Mouse (Mus musculus) MEL (cell line): Measurements from ENCODE around the gene Man1c1. TPM values are rescaled to one million over a fixed set of nuclear protein-coding genes. Genes with fewer than 3 reads are reported as not detected.

Experiments used
- DNase-seq: peaks from one replicate; pipeline ENCODE4 v3.0.0; 2011; ENCODE audit warnings: low read depth, low spot score
- H3K27ac ChIP-seq: 2 replicates; pipeline ENCODE4 v1.5.1; 2012; ENCODE audit warnings: low read depth, mild to moderate bottlenecking, control low read depth, low read length, moderate library complexity; ENCODE audit not compliant: control insufficient read depth
- H3K27me3 ChIP-seq, 2 experiments: fragments of 150-350 bp in 1 of 2; sonication (generic) in 1 of 2; 2 replicates each; pipeline ENCODE4 v1.6.1; 2012; ENCODE audit warnings: low read length in 2 of 2, mild to moderate bottlenecking in 2 of 2, improper control_type of control experiment in 1 of 2, moderate library complexity in 1 of 2; ENCODE audit not compliant: insufficient read depth in 2 of 2, control insufficient read depth in 1 of 2
- H3K36me3 ChIP-seq, 2 experiments: 2 replicates each; pipeline ENCODE4 v1.6.1; 2012 to 2014; ENCODE audit warnings: low read length in 2 of 2, improper control_type of control experiment in 1 of 2, inconsistent platforms in 1 of 2, mild to moderate bottlenecking in 1 of 2; ENCODE audit not compliant: insufficient read depth in 2 of 2, control insufficient read depth in 1 of 2
- H3K4me1 ChIP-seq, 2 experiments: fragments of 150-350 bp in 1 of 2; sonication (generic) in 1 of 2; 2 replicates each; pipeline ENCODE4 v1.6.1; 2012; ENCODE audit warnings: low read length in 2 of 2, improper control_type of control experiment in 1 of 2, mild to moderate bottlenecking in 1 of 2; ENCODE audit not compliant: insufficient read depth in 2 of 2, control insufficient read depth in 1 of 2
- H3K4me3 ChIP-seq, 2 experiments: fragments of 150-350 bp in 1 of 2; sonication (generic) in 1 of 2; 2 replicates each; pipeline ENCODE4 v1.5.1; 2012; ENCODE audit warnings: low read depth in 2 of 2, low read length in 2 of 2, mild to moderate bottlenecking in 2 of 2, moderate library complexity in 2 of 2, control low read depth in 1 of 2, improper control_type of control experiment in 1 of 2; ENCODE audit not compliant: control insufficient read depth in 1 of 2, insufficient read depth in 1 of 2
- H3K79me2 ChIP-seq: 2 replicates; pipeline ENCODE4 v1.6.1; 2012; ENCODE audit warnings: mild to moderate bottlenecking, low read length, moderate library complexity; ENCODE audit not compliant: control insufficient read depth, poor library complexity, insufficient read depth
- H3K9ac ChIP-seq: 2 replicates; pipeline ENCODE4 v1.6.1; 2012; ENCODE audit warnings: low read depth, mild to moderate bottlenecking, control low read depth, low read length, moderate library complexity; ENCODE audit not compliant: control insufficient read depth, poor library complexity, severe bottlenecking
- H3K9me3 ChIP-seq: fragments of 150-350 bp; sonication (generic); replicated peaks from 2 replicates; pipeline ENCODE4 v1.6.1; 2012; ENCODE audit warnings: mild to moderate bottlenecking, low read length, improper control_type of control experiment, moderate library complexity; ENCODE audit not compliant: insufficient read depth
- BHLHE40 ChIP-seq: IDR thresholded peaks from 2 replicates; pipeline ENCODE4 v1.6.1; 2012; ENCODE audit warnings: low read depth, mild to moderate bottlenecking, inconsistent platforms, low read length, improper control_type of control experiment, borderline replicate concordance
- CHD2 ChIP-seq: IDR thresholded peaks from 2 replicates; pipeline ENCODE4 v1.6.1; 2011; ENCODE audit warnings: low read length, improper control_type of control experiment
- CTCF ChIP-seq, 3 experiments: IDR thresholded peaks in 2 of 3; conservative IDR thresholded peaks in 1 of 3; 2 replicates each; pipeline ENCODE4 v1.5.1; 2011 to 2012; ENCODE audit warnings: low read length in 3 of 3, low read depth in 2 of 3, mild to moderate bottlenecking in 2 of 3, improper control_type of control experiment in 1 of 3, inconsistent platforms in 1 of 3, mixed read lengths in 1 of 3, moderate library complexity in 1 of 3; ENCODE audit not compliant: control insufficient read depth in 1 of 3, insufficient read depth in 1 of 3, poor library complexity in 1 of 3, severe bottlenecking in 1 of 3
- ELF1 ChIP-seq: IDR thresholded peaks from 2 replicates; pipeline ENCODE4 v1.6.1; 2014; ENCODE audit warnings: low read depth, mild to moderate bottlenecking, inconsistent platforms, low read length, improper control_type of control experiment, moderate library complexity
- GABPA ChIP-seq: IDR thresholded peaks from 2 replicates; pipeline ENCODE4 v1.6.1; 2012; ENCODE audit warnings: low read depth, mild to moderate bottlenecking, inconsistent platforms, low read length, improper control_type of control experiment, moderate library complexity
- JUND ChIP-seq: IDR thresholded peaks from 2 replicates; pipeline ENCODE4 v1.6.1; 2011; ENCODE audit warnings: low read depth, mild to moderate bottlenecking, improper control_type of control experiment, low read length
- KAT2A ChIP-seq: conservative IDR thresholded peaks from 2 replicates; pipeline ENCODE4 v1.6.1; 2012; ENCODE audit warnings: low read depth, low read length, improper control_type of control experiment, inconsistent platforms
- MAFK ChIP-seq: IDR thresholded peaks from 2 replicates; pipeline ENCODE4 v1.6.1; 2011; ENCODE audit warnings: low read depth, mild to moderate bottlenecking, low read length, improper control_type of control experiment, borderline replicate concordance
- MAX ChIP-seq: IDR thresholded peaks from 2 replicates; pipeline ENCODE4 v1.6.1; 2011; ENCODE audit warnings: low read length, improper control_type of control experiment
- POLR2AphosphoS5 ChIP-seq: IDR thresholded peaks from 2 replicates; pipeline ENCODE4 v1.6.1; 2012; ENCODE audit warnings: low read depth, borderline replicate concordance, mild to moderate bottlenecking, inconsistent platforms, low read length, moderate library complexity, mixed read lengths
- RAD21 ChIP-seq: IDR thresholded peaks from 2 replicates; pipeline ENCODE4 v1.6.1; 2011; ENCODE audit warnings: mild to moderate bottlenecking, low read depth, low read length, improper control_type of control experiment
- SMC3 ChIP-seq: IDR thresholded peaks from 2 replicates; pipeline ENCODE4 v1.6.1; 2011; ENCODE audit warnings: low read depth, low read length, improper control_type of control experiment
- TBP ChIP-seq: IDR thresholded peaks from 2 replicates; pipeline ENCODE4 v1.8.0; 2011; ENCODE audit warnings: low read depth, low read length, improper control_type of control experiment
- USF1 ChIP-seq: IDR thresholded peaks from 2 replicates; pipeline ENCODE4 v1.6.1; 2014; ENCODE audit warnings: low read depth, mild to moderate bottlenecking, inconsistent platforms, low read length, improper control_type of control experiment, moderate library complexity
- USF2 ChIP-seq, 2 experiments: IDR thresholded peaks; 2 replicates each; pipeline ENCODE4 v1.6.1; 2011 to 2012; ENCODE audit warnings: improper control_type of control experiment in 2 of 2, low read length in 2 of 2, borderline replicate concordance in 1 of 2, inconsistent platforms in 1 of 2, low read depth in 1 of 2, mild to moderate bottlenecking in 1 of 2; ENCODE audit not compliant: insufficient read depth in 1 of 2
- ZNF384 ChIP-seq: IDR thresholded peaks from 2 replicates; pipeline ENCODE4 v1.6.1; 2012; ENCODE audit warnings: low read depth, mild to moderate bottlenecking, inconsistent platforms, low read length, improper control_type of control experiment
- polyA plus RNA-seq, 2 experiments: library from polyadenylated mRNA; stranded (reverse) in 1 of 2; unstranded in 1 of 2; fragments of >175 nt in 1 of 2; fragments of >200 nt in 1 of 2; gene quantifications; 2 replicates each; pipeline versions ENCODE4 v1.2.1 to v1.2.4; 2012; ENCODE audit warnings: low replicate concordance in 2 of 2, low read depth in 1 of 2; ENCODE audit not compliant: insufficient read length in 2 of 2, insufficient read depth in 1 of 2, missing spikeins in 1 of 2
- total RNA-seq: library from RNA; depleted of rRNA; stranded (reverse); fragments of 300-350 nt; gene quantifications from 2 replicates; pipeline ENCODE4 v1.2.3, GENCODE M21; 2012

The Man1c1 gene
- total and polyA plus RNA-seq, 3 experiments: 1.9 to 5.2 TPM; not detected in 1

DNA sequence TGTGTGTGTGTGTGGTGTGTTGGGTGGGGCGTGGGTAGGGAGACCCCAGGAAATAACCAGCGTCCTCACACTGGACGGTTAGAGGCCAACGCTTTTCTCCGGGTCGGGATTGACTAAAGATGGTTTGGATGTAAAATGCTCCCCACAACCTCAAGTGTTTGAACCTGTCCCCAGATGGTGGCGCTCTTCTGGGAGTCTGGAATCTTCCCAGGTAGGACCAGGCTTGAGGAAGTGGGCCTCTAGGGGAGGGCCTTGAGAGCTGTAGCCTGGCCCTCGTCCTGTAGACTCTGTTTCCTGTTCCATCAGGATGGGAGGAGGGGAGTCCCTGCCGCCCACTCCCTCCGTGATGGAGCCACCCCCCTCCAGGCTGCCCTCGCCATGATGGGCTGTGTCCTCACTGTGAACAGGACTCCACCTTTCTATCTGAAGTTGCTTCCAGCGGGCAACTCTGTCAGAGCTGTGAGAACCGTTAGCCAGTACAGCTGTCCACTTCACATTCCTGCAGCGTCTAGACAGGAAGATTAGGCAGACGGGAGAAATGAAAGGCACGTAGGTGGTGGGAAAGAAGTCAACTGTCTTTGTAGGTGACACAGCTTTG lies 91.9 kb downstream of the Man1c1 start:
- no peak overlapping the region for H3K4me3 ChIP-seq
- H3K79me2 ChIP-seq: no peaks in the 10 kb centered on the region
- no peaks in the 10 kb centered on the region for H3K9me3 ChIP-seq
- H3K27me3 ChIP-seq: no peaks in the 10 kb centered on the region
- H3K36me3 ChIP-seq: no peaks in the 10 kb centered on the region
- H3K27ac ChIP-seq: no peak overlapping the region
- no peak for DNase-seq
- H3K9ac ChIP-seq: no peak overlapping the region
- TF ChIP-seq USF1 (no peak), MAX (no peak), CTCF (IDR thresholded peaks at IDR 0.05 in 2 of 3, conservative IDR thresholded peaks at IDR 0.05 in 1 of 3; ENCODE audit: control insufficient read depth in 1 of 3, insufficient read depth in 1 of 3, low read depth in 2 of 3, low read length in 3 of 3, poor library complexity in 1 of 3, severe bottlenecking in 1 of 3) (peak in 2 of 3 experiments; percentile 7 to 16; a peak in 2 of 6 replicates)
- no peaks in the 10 kb centered on the region for H3K4me1 ChIP-seq

- no peak for DNase-seq
- Histone ChIP-seq H3K79me2 (no peaks in the 10 kb centered on the region), H3K4me1 (peaks cover 0 to 7% of the 10 kb centered on the region in 2 experiments; a peak in 2 of 4 replicates), H3K27ac (no peak overlapping the region), H3K36me3 (peaks cover 0 to 1% of the 10 kb centered on the region in 2 experiments; a peak in 1 of 4 replicates), H3K27me3 (no peaks in the 10 kb centered on the region), H3K4me3 (no peak overlapping the region), H3K9ac (no peak overlapping the region), H3K9me3 (no peaks in the 10 kb centered on the region)
- TF ChIP-seq BHLHE40 (no peak), KAT2A (no peak), ELF1 (no peak), POLR2AphosphoS5 (no peak), MAFK (no peak), CHD2 (no peak), RAD21 (no peak), SMC3 (no peak), ZNF384 (no peak), TBP (no peak), GABPA (no peak), USF2 (IDR thresholded peaks at IDR 0.05; ENCODE audit: borderline replicate concordance in 1 of 2, insufficient read depth in 1 of 2, low read depth in 1 of 2, low read length in 2 of 2) (no peak), JUND (no peak)
These were observed 93.5 kb downstream of the Man1c1 start for GRCm38 (mm10) chr4:134610616-134611015.
